Mouse (Mus musculus) kidney, adult 2 months (tissue): ENCODE results near the gene Tcam1. TPM values are rescaled to one million over a fixed set of nuclear protein-coding genes. Genes with fewer than 3 reads are reported as not detected.
"Not testable (repeated sequence)": the region's sequence is repeated elsewhere in the genome, so short reads cannot be mapped to it uniquely, and the experiment has no call there.

Experiments used
- DNase-seq: peaks from one replicate; pipeline ENCODE4 v3.0.0; 2021
- H3K27ac ChIP-seq: fragments of 200-500 bp; 2 replicates; pipeline ENCODE4 v1.5.1; 2012; ENCODE audit warnings: low read depth, low read length, control low read depth, inconsistent platforms; ENCODE audit not compliant: insufficient read depth
- H3K27me3 ChIP-seq: fragments of 200-500 bp; replicated peaks from 2 replicates; pipeline ENCODE4 v1.6.1; 2012; ENCODE audit warnings: mild to moderate bottlenecking, moderate library complexity, low read length, inconsistent platforms; ENCODE audit not compliant: control insufficient read depth, insufficient read depth
- H3K36me3 ChIP-seq: fragments of 200-500 bp; 2 replicates; pipeline ENCODE4 v1.6.1; 2012; ENCODE audit warnings: mild to moderate bottlenecking, moderate library complexity, low read length, inconsistent platforms; ENCODE audit not compliant: control insufficient read depth, insufficient read depth
- H3K4me1 ChIP-seq: fragments of 200-500 bp; 2 replicates; pipeline ENCODE4 v1.6.1; 2011; ENCODE audit warnings: low read length; ENCODE audit not compliant: control insufficient read depth, insufficient read depth
- H3K4me3 ChIP-seq: fragments of 200-500 bp; 2 replicates; pipeline ENCODE4 v1.5.1; 2011; ENCODE audit warnings: mild to moderate bottlenecking, low read depth, low read length, control low read depth; ENCODE audit not compliant: insufficient read depth
- CTCF ChIP-seq: fragments of 200-500 bp; conservative IDR thresholded peaks from 2 replicates; pipeline ENCODE4 v1.5.1; 2011; ENCODE audit warnings: low read depth, mild to moderate bottlenecking, control low read depth, low read length, moderate library complexity, mixed read lengths; ENCODE audit not compliant: insufficient read depth, insufficient read length
- POLR2A ChIP-seq: fragments of 200-500 bp; IDR thresholded peaks from one replicate; pipeline ENCODE4 v1.6.1; 2011; ENCODE audit warnings: low read depth, low read length, control low read depth
- WGBS: fragments of 180-500 bp; shearing (Covaris S2); methylation state at CpG from one replicate; pipeline ENCODE4 v1.1.7; 2018; 5-methylcytosine and 5-hydroxymethylcytosine counted together
- polyA plus RNA-seq: library from polyadenylated mRNA; depleted of rRNA; stranded (reverse); fragments of >200 nt; gene quantifications from 2 replicates; pipeline ENCODE4 v1.2.3, GENCODE M21; 2012; rRNA removed

The Tcam1 gene
- 0.02 and 0.03 TPM in 2 replicates for polyA plus RNA-seq

DNA sequence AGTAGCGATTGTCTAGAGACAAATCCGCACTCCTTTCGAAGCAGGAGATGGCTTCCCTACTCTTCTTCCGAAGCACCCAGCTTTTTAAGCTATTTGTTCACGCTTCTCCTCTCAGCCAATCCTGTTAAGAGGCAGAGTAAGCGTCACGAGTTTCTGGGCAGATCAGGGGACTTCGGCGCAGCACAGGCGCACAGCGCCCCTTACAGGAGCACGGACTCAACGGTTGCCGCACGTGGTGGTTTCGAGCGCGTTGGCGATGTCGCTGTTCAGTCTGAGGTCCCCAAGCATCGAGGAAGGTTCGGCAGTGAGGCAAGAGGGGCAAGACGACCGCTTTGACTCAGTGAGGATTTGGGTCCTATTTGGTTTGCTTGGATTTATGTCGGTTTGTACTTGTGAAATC is at the start of gene Tcam1:
Tcam1 (plus strand) TSS at position 219 of the 400 bp plus-strand sequence.
- Histone ChIP-seq H3K27ac (no peak within 1 kb of the TSS), H3K27me3 (no peaks in the 10 kb centered on the region), H3K4me1 (peaks cover 5% of the 10 kb centered on the region), H3K4me3 (no peak within 1 kb of the TSS), H3K36me3 (no peaks in the 10 kb centered on the region)
- peak; percentile 98 for TF ChIP-seq CTCF
- TF ChIP-seq POLR2A: no peak
- WGBS: 4% methylated on average over 25 of the region's 25 CpGs
- peak; percentile 95 for DNase-seq

GRCm38 (mm10) chr11:106233978-106234377 is 42.5 kb upstream of the Tcam1 start:
- not testable (repeated sequence) for H3K27ac ChIP-seq, H3K4me3 ChIP-seq, H3K4me1 ChIP-seq, H3K27me3 ChIP-seq, DNase-seq
- 78% methylated on average over 8 of the region's 8 CpGs for WGBS
- peaks cover 16% of the 10 kb centered on the region for H3K36me3 ChIP-seq

- Histone ChIP-seq H3K27me3 (no peaks in the 10 kb centered on the region), H3K4me1 (peaks cover 9% of the 10 kb centered on the region; the same call in 1 of the 2 replicates), H3K36me3 (peaks cover 17% of the 10 kb centered on the region), H3K4me3 (no peak overlapping the region), H3K27ac (no peak overlapping the region)
- TF ChIP-seq CTCF (peak; percentile 54), POLR2A (no peak)
- 98% methylated on average over 1 of the region's 1 CpGs for WGBS
- peak; percentile 28 for DNase-seq
Measured at GRCm38 (mm10) chr11:106246834-106247233, 29.6 kb upstream of the Tcam1 start.

DNA sequence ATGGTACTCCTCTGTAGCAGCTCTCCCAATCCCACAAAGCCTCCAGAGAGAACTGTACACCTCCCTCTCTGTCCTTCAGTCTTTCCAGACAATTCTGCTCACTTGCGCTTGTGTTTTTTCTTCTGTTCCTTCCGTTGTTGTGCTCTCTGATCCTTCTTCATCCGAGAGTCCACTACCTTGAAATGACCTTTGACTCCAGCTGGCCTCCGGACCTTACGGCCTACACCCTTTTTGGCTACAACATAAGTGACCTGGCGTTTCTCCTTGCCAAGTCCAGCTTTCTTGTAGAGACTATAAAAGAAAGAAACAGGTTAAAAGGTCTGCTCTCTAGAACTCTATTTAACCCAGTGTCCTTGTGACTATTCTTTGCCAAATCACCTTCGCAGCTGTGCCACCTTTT is 27.1 kb upstream of the Tcam1 start:
- peak overlapping the region; percentile 41; the same call in 1 of the 2 replicates for H3K27ac ChIP-seq
- H3K4me3 ChIP-seq: no peak overlapping the region
- TF ChIP-seq CTCF: no peak
- no peak for TF ChIP-seq POLR2A
- 61% methylated on average over 7 of the region's 7 CpGs for WGBS
- DNase-seq: peak; percentile 80
- no peaks in the 10 kb centered on the region for H3K27me3 ChIP-seq
- peaks cover 14% of the 10 kb centered on the region for H3K36me3 ChIP-seq
- H3K4me1 ChIP-seq: peaks cover 9% of the 10 kb centered on the region; the same call in 1 of the 2 replicates

DNA sequence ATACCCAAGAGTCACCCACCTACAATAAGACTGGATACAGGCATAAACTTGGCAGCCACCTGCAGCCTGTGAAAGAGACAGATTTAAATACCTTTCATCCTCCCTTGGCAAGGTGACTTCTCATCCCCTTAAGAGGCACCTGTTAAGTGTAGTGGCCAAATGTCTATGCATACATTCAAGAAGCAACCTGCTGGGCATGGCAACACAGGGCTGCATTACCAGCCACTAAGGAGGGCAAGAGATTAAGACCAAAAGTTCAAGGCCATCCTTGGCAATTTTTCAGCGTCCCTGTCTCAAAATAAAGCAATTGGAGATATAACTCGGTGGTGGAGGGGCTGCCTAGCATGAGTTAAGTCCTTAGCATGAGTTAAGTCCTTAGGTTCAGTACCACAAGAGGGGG is 21.7 kb upstream of the Tcam1 start:
- Histone ChIP-seq H3K36me3 (no peaks in the 10 kb centered on the region; the same call in 1 of the 2 replicates), H3K27ac (no peak overlapping the region), H3K4me1 (peaks cover 1% of the 10 kb centered on the region; the same call in 1 of the 2 replicates), H3K27me3 (no peaks in the 10 kb centered on the region), H3K4me3 (no peak overlapping the region)
- DNase-seq: no peak
- TF ChIP-seq CTCF (no peak), POLR2A (no peak)
- WGBS: 13% methylated on average over 2 of the region's 2 CpGs

- WGBS: 1% methylated on average over 22 of the region's 22 CpGs
- H3K4me3 ChIP-seq: peak overlapping the region; percentile 73
- H3K36me3 ChIP-seq: no peaks in the 10 kb centered on the region; the same call in 1 of the 2 replicates
- no peaks in the 10 kb centered on the region for H3K4me1 ChIP-seq
- no peak overlapping the region for H3K27ac ChIP-seq
- no peak for DNase-seq
- no peak for TF ChIP-seq POLR2A
- no peak for TF ChIP-seq CTCF
- H3K27me3 ChIP-seq: no peaks in the 10 kb centered on the region
Measured at GRCm38 (mm10) chr11:106255174-106255573, 21.3 kb upstream of the Tcam1 start.

DNA sequence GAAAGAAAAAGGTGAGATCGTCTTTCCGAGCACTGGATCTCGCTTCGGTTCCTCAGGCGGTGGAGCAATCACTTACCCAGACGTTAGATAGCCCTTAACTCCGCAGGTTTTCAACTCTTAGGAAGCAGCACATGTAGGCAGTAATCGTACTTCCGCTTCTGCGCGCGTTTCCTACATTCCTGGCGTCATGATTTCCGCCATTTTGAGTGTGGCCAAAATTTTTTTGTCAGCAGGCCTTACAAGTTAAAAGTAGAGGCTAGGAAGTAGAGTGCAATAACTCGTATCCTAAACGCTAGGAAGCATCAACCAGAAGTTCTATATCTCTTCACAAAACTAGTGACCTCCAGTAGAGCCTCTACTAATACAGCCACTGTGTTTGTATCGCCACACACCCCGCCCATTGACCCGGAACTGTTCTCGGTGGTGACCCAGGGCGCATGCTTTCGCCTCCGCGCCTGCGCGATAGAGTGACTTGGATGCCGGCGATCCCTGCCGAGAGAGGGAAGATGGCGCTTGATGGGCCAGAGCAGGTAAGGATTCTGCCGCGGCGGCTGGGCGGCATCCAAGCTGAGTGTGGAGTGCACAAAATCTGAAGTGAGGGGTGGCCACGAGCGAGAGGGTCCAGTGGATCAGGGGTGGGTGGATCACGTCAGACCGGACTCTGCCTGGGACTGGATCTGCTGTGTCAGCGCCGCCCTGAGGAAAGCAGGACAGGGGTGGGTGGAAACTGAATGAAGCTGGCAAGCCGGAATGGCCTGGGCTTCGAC is 20.6 kb upstream of the Tcam1 start, which contains the start of the genes Ftsj3 and Psmc5:
Ftsj3 (minus strand) TSS at position 395 of the 767 bp plus-strand sequence.
Psmc5 (plus strand) TSS at position 470 of the 767 bp plus-strand sequence.
- no peaks in the 10 kb centered on the region for H3K36me3 ChIP-seq
- peak within 1 kb of the TSS; percentile 61 for H3K27ac ChIP-seq
- H3K4me1 ChIP-seq: no peaks in the 10 kb centered on the region
- WGBS: under 1% methylated on average over 42 of the region's 42 CpGs
- peak within 1 kb of the TSS; percentile 73 for H3K4me3 ChIP-seq
- DNase-seq: peak; percentile 99
- H3K27me3 ChIP-seq: no peaks in the 10 kb centered on the region
- TF ChIP-seq POLR2A (peak; percentile 73), CTCF (0 out of 2 replicates have a peak, but pooled peaks have one; percentile 9)
